Mouse (Mus musculus) E14TG2a.4 (cell line): ENCODE results near the gene 9130230L23Rik.

Source experiments
- CTCF ChIP-seq: conservative IDR thresholded peaks from 2 replicates; pipeline ENCODE4 v1.5.1; 2014; ENCODE audit warnings: low read length
- POU5F1 ChIP-seq: IDR thresholded peaks from 2 replicates; pipeline ENCODE4 v1.6.1; 2014; ENCODE audit warnings: low read length, borderline replicate concordance

DNA sequence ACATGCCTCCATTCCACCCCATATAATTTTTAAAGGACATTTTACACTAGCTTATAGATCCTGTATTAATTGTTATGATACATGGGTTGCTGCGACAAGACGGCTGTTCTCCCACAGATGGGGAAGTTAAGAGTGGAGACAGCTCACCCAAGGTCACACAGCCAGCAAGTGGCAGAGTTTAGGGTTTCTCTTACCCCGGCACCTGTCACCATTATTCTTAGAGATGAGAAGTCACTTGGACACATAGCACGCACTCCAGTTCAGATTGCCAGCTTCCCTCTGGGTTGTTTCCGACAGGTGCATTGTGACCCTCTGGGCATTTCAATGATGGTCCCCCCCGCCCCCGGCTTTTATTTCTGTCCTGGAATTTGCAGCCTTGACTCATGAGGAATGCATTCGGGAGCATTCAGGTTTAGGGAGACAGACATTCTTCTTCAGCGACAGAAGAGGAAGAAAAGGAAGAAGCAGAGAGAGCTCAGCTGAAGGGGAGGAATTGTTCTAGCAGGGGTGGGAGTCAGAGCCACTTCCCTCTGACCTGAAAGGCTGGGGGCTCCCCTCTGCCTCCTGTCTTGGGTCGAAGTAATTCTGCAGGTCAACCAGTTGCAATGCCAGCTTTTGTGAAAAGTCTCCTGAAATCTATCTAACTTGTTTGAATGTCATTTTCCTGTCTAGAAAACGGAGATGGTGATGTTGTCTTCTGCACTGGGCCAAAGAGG, 66.9 kb downstream of the 9130230L23Rik start:
- no peak for TF ChIP-seq CTCF
- TF ChIP-seq POU5F1, result no peak
